Mouse (Mus musculus) skeletal muscle tissue, adult 2 months (tissue): Measurements from ENCODE around the gene Pou2f1.
"Not testable (repeated sequence)": the region's sequence is repeated elsewhere in the genome, so short reads cannot be mapped to it uniquely, and the experiment has no call there.

ENCODE experiments used
- DNase-seq: peaks from one replicate; pipeline ENCODE4 v3.0.0-alpha.2; 2012; ENCODE audit warnings: low read depth, low spot score

Pou2f1 gene

DNA sequence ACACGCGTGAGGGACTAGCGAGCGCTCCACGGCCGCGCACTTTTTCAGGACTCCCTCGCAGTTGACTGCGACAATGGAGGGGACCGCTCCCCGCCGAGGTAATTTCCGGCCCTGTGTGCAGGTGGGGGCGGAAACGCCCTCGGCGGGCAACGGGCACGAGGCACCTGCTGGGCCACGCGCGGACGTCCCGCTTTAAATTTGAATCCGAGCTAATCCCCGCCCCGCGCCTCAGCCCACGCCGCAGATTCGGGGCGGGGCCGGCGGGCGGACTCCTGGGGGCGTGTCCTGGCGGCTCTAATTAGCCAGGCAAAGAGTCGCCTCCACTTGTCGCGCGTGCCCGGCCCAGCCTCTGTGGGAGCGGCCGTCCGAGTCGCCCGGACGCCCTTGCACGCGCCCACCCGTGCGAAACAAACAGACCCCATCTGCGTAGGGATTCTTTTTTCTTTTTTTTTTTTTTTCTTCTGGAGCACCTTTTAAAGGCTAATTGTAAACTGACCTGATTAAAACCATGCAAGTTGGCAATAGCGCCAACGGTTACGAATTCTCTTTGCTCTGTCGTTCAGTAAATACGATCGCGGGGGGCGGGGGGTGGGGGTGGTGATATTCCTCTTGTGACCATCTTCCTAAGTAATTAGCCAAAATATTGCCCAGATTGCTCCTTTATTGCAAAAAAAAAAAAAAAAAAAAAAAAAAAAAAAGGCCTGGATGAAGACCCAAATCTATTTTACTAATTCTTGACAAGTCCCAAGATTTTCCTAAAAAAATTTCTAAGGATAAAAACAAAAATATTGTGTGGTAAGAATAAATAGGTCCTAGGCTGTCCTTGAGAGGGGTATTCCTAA is 924 bp upstream of the Pou2f1 start:
- peak; percentile 86 for DNase-seq

DNA sequence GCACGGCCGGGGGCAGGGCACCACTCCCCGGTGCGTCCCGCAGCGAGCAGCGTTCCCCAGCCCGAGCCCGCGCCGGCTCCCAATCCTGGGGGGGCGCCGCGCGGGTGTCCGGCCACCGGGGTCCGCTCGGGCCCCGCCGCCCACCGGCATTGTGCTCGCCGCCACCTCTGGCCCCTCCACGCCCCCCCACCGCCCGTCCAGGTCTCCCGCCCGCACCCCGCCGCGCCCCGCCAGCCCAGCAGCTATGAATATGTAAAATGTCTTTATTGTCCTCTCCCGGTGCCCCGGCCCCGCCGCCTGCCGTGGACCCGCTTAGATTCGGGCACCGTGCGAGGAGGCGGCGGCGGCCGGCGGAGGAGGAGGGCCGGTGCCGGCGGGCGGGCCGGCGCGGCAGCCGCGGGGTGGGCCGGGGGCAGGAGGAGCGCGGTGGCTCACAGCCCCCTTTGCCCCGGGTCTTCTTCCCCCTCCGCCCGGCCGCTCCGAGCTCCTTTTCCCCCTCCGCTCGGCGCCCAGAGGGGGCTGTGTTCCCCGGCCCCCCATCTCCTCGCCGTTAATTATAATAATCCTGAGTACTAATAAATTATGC is 481 bp downstream of the Pou2f1 start:
- no peak for DNase-seq

DNA sequence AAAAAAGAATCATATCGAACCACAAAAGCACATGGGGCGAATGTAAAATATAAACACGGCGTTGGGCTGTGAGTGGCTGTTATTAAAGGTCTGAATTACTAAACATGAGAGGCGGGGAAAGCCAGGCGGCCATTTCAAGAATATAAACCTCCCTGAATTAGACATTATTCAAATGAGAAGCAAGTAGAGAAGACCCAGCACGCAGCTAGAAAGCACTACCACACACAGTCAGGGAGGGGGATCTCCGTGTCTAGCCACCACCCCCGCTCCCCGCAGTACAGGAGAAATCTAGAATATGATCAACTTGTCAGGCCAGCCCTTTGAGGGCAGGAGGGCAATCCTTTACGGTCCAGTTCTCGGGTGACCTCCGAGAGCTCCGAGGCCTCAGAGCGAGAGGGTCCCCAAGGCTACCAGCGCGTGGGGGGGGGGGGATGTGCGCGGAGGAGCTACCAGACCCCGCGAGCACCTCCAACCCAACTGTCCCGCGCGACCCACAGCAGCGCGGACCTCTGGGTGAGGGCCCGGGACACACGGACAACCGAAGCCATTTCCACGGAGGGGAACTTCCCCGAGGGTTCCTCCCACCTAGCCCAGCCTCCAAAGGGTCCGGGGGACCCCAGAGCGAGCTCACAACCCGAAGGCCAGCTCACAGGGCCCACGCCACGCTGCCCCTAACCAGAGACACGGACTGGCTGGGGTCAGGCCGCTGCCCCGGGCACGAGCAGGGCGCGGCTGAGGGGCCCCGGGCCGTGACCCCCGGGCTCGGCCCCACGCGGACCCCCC is 1.2 kb downstream of the Pou2f1 start:
- DNase-seq: peak; percentile 18

DNA sequence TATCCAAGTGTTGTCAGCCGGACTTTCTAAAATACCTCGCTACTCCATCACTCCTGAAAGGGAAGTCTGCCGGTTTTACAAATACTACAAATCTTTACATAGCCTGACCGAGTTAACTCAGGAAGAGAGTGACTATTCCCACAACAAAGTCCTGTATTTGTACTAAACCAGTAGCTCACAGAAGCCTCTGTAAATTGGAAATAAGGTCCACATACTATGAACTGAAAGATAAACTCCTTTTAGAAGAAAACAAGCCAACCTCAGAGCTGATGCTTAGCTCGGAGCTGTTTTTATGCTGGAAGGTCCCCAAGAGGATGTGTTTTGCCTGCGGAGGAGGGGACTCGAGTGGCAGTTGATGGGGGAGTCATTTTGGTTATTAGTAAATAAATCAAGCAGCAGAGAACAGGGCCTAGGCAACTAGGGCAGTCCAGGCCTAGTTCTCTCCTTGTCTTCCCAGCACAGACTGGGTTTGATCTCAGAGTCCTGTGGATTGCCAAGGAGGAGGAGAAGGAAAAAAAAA is 1.8 kb downstream of the Pou2f1 start:
- no peak for DNase-seq

DNA sequence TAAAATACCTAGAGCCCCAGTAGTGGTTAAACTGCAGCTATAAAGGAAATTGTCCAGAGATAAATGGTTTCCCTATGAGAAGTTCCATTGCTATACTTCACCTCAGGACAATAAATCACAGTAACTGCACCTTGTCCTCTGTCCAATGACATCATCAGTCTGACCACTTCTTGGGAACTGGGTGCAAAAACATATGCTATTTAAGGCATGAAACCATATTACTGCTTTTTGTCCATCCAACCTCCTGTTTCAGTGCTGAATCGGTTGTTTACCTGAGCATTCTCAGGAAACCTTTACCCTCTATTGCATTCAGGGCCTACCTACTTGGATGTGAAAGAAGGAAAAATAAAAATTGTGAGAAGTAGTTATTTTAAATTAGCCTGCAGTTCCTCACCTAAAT is 2.8 kb downstream of the Pou2f1 start:
- no peak for DNase-seq

DNA sequence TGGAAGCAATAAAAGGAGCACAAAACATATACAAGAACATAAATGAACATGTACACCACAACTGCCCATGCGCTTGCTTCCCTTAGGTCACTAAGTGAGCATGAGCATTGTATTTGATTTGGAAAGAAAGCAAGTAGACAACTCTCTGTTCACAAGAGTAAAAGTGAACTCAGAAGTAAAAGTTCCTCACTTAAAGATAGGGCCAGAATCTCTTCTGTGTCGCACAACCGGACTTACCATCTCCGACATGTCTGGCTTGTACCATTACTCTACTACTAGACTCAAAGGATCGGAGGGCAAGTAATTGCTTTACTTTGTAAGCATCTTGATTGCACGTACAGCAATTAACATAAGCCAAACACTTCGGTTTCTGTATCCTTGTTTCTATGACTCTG is 6.8 kb downstream of the Pou2f1 start:
- DNase-seq: no peak

DNA sequence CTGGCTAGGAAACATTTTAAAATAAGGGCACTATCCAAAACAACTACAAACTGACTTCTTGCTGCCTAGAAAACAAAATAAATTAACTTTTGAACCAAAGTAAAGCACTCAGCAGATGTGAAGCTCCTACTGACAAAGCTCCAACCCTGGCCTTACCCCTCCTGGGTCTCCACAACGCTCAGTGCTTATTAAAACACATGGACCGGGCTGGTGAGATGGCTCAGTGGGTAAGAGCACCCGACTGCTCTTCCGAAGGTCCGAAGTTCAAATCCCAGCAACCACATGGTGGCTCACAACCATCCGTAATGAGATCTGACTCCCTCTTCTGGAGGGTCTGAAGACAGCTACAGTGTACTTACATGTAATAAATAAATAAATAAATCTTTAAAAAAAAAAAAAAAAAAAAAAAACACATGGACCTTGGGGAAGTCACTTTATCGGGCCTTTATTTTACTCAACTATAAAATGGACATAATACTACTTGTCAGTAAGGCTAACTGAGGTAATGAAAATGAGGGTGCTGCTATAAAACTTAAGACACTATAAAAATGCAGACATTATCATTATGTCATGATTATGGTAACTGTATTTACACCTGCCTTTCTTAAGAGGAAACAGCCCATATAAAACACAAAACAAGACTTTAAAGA is 7.3 kb downstream of the Pou2f1 start:
- not testable (repeated sequence) for DNase-seq

DNA sequence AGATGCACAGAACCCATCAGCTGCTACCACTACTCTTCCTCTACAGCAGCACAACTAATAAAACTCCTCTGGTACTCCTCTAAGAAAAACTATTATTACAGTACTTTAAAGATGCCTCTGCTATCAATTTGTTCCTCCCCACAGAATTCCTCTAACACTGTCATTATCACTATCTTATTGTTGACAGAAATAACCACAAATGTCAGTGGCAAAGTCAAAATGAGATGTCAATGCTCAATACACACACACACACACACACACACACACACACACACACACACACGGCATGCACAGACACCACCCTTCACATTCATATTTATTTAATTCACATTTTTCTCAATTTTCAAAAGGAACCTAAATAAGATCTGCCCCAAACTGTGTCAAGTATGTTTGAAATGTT is 8.2 kb downstream of the Pou2f1 start:
- no peak for DNase-seq

DNA sequence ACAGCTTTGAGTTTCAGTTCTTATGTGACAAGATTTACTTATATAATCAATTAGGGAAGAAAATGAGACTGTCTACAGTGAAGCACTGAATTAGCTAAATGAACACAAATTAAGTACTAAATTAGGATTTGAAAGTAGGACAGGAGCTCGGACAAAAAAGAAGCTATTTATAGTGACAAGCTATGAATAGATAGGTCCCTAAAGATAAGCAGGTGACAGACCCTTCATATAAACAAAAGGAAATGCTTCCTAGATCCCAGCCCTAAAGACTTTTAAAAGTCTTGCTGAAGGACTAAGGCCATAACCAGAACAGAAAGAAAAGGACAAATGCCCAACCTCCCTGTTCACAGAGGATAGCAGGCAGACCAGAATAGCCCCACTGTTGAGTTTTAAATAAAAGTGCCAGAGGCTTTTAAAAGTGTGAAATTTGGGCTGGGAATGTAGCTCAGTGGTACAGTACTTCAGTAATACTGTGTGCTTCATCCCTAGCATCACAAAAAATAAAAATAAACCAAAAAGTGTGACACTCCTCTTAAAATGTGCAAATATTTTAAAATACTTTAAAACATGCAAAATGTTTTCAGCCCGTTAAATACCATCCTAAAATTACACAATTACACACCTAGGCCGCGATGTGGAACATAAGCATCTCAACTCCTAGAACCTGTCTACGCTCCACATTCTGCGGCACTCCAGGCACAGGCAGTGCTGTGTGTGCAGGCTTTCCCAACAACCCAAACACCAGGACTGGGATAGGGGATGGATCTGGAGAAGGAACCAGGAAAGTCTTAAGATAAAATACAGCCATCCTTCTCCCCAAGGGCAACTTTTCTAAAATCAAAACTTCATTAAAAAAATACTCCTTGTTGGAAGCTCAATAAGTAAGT is 9.0 kb downstream of the Pou2f1 start:
- no peak for DNase-seq

DNA sequence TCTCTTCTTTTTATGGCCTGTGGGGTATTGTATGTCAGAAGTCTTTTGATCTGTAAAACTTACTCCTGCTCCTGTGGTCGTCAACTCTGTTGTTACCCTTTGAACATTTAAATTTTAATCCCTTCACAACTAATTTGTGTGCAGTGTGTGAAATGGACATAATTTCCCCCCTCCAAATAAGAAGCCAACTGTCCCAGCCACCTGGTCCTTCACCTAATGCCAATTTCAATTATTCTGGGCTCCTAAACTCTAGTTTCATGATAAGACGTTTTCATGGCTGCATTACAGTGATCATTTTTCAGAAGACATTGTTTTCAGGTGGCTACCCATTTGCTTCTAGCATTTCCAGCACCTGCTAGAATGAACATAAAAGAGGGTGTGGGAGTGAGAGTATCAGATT is 13.9 kb downstream of the Pou2f1 start:
- no peak for DNase-seq

DNA sequence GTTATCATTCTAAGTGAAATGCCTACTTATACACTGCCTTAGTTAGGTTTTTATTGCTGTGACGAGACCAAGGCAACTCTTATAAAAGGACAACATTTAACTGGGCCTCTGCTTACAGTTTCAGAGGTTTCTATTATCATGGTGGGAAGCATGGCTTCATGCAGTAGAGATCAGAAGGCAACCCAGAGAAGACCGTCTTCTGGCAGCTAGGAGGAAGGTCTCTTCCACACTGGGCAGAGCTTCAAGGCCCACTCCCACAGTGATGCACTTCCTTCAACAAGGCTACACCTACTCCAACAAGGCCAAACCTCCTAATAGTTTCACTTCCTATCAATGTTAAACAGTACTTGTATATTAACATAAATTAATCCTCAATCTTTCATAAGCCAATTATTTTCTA is 14.4 kb downstream of the Pou2f1 start:
- no peak for DNase-seq

DNA sequence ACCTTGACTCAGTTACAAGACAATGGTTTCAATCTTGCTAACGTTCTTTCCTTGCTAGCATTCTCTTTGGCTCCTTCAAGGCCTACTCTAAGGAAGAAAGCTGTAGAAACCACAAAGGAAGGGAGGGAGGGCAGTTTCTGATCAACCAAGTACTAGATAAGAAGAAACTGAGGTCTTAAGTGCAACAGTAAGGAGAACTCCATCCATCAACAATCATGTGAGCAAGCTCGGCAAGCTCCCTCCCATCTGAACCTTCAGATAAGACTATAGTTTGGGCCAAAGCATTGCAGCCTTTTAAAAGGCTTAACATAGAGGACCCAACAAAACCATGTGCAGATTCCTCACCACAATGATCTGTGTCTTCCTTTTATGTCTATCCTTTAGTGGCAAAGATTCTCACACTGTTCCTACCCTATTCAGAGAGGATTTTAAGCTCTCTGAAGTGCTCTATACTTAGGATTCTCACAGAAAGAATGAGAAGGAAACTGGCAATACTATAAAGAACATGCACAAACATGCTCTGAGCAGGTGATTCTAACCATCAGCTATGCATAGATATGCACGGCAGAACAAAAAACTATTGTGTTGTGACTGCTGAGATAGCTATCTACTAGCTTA is 16.6 kb downstream of the Pou2f1 start:
- DNase-seq: no peak

DNA sequence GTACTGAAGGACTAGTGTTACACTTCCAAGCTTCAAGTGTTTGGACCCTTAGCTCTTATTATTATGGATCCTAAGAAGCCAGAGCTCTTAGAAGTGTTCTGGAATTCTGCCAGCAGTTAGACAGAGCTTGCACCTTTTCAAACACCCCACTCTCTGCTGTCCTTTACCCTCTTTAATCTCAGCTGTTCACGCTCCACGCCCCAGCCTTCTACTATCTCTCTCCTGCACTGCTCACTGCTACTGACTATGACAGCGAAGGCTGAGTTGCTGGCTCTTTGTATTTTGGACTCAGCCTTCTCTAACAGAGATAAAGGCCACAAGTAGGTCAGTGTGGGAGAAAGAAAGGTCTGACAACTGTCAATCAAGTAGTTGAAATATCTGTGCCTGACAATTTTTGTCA is 17.3 kb downstream of the Pou2f1 start:
- no peak for DNase-seq

DNA sequence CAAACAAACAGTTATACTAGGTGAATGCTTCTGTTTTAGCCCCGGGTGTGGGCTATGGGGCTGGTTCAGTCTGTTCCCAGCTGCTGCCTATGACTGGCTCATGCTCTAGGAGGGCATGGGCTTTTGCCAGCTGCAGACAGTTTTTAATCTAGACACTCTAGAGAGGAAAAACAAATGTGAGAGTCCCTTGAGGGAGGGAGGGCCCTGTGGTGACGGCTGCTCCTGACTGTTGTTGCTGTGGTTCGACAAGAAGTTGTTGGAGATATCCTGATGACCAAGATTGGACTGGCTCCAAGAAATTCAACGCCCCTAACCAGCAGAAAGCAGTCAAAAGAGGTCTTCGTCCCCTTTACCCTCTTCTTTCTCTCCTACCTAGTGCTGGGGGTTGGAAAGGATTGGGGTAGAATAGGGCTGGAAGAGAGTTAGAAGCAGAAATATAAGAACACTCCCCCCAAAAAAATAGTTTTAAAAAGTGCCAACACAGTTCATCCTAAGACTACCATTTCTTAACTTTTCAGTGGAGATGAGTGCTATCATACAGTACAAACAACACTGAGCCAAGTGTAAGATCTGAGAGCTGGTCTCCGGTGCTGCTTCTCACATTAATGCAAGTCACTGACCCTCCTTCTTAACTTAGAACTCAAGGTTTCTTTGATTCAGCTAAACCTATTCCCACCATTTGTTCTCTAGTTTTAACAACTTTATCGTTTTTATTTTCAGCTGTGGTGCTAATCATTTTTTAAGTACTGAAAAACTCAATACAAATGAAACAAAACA is 25.6 kb downstream of the Pou2f1 start:
- peak; percentile 7 for DNase-seq

DNA sequence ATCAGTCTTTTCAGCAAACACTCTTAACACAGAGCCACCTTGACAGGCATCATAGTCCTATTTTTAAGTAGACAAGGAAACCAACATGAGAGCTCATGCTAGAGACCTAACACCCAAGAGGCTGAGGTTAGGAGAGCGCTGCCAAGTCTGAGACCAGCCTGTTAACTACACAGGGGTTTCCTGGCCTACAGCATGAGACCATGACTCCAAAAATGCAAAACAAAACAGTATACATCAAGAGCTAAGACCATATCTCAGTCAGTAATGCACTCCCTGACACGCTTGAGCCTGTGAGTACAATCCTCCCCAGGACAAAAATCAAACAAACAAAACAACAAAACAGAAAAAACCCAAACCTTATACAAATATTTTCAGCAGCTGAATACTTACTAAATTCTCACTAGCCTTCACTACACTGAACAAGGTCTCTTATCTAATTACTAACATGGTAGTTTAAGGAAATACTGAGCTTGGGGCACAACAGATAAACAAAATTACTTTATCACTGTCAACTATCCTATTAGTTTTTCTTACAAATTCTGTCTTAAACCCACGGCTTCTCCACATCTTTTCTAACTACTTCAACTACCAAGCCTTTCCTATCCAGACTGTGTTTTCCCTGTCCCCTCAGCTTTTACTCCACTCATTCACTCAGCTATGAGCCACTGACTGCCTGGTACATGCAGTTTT is 33.3 kb downstream of the Pou2f1 start:
- no peak for DNase-seq

DNA sequence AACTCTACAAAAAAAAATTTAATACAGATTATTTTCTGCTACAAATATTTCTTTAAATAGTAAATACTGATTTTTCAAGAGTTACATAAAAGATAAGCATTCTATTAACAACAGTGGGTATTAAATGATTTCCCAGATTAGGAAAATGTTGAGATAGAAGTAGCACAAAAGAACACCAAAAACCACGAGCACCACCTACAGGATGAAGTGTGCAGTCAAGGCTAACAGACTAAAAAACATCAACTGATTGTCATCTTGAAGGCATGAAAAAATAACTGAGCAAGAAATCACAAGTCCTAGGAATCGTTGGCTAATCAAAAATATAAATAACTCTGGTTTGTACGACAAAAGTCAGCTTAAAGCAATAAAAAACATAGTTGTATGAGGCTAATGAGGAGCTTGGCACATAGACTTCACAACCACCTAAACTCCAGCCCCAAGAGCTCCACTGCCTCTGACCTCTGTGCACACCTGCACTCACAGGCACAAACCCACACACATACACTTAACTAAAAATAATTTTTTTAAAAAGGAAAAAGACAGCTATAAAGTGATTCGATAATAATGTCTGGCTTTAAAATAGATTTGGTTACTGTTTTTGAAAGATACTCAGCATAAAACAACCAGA is 35.3 kb downstream of the Pou2f1 start:
- DNase-seq: peak; percentile 10

DNA sequence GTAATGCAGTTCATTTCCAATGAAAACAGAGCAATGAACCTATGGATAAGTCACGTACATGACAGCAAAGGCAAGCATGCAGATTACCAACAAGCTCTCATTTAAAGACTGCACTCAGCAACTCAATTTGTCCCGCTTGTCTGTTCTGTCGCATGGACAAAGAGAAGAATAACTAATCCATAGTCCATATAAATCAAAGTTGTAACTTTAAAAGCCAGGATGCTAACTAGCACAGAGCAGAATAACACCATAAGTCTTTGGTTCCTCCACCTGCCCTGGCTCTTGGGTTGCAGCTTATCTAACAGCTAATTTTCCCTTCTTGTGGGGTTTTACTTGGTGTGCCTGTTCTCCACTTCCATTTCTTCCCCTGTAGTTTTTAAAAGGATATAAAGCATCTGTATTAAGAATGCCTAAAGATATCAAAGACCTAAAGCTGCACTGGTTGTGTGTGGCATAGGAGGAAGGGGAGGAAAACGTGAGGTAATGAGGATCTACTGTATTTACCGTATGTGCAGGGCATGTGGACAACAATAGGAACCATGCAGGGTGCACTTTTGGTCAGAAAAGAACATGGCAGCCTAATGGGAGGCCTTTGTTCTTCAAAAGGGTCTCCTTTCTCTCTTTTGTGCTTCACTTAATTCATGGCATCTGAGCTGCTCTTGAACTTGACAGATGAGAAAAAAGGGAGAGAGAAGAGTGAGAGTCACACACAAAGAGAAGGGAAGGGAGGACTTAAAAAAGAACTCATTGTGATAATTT is 36.1 kb downstream of the Pou2f1 start:
- DNase-seq: no peak
